Mouse (Mus musculus) kidney, postnatal 0 days (tissue): ENCODE measurements at regions not wholly inside any gene's neighbourhood (a gene's known extent, or its start where the extent isn't known, plus 50 kb on each side); places are given as distances from the start of the nearest gene placed in this dataset.

Source experiments
- ATAC-seq: fragments of 200-750 bp; cut with Nextera tagmentation; replicated peaks from 2 replicates; pipeline ENCODE4 v1.8.0; 2017; ENCODE audit warnings: low read depth, moderate number of reproducible peaks, moderate TSS enrichment, moderate library complexity; ENCODE audit not compliant: low FRiP score
- DNase-seq: peaks from one replicate; pipeline ENCODE4 v3.0.0-alpha.2; 2016; ENCODE audit warnings: low spot score
- H3K27ac ChIP-seq: fragments of 300-500 bp; sonication (generic); 2 replicates; pipeline ENCODE4 v1.5.1; 2014; ENCODE audit warnings: mild to moderate bottlenecking
- H3K27me3 ChIP-seq: fragments of 300-500 bp; sonication (generic); 2 replicates; pipeline ENCODE4 v1.6.1; 2014; ENCODE audit warnings: low read length, mixed read lengths; ENCODE audit not compliant: insufficient read depth
- H3K36me3 ChIP-seq: fragments of 300-500 bp; sonication (generic); 2 replicates; pipeline ENCODE4 v1.6.1; 2014; ENCODE audit warnings: low read length, mixed read lengths; ENCODE audit not compliant: insufficient read depth
- H3K4me1 ChIP-seq: fragments of 300-500 bp; sonication (generic); replicated peaks from 2 replicates; pipeline ENCODE4 v1.6.1; 2014; ENCODE audit warnings: antibody characterized with exemption, low read length, mixed read lengths; ENCODE audit not compliant: insufficient read depth
- H3K4me2 ChIP-seq: fragments of 300-500 bp; sonication (generic); 2 replicates; pipeline ENCODE4 v1.6.1; 2014; ENCODE audit warnings: mild to moderate bottlenecking, low read length, moderate library complexity, mixed read lengths
- H3K4me3 ChIP-seq: fragments of 300-500 bp; sonication (generic); replicated peaks from 2 replicates; pipeline ENCODE4 v1.5.1; 2014; ENCODE audit warnings: low read depth, low read length
- H3K9ac ChIP-seq: fragments of 300-500 bp; sonication (generic); 2 replicates; pipeline ENCODE4 v1.6.1; 2014; ENCODE audit warnings: low read depth, low read length
- H3K9me3 ChIP-seq: fragments of 300-500 bp; sonication (generic); replicated peaks from 2 replicates; pipeline ENCODE4 v1.6.1; 2016; ENCODE audit warnings: low read length, inconsistent platforms, mixed read lengths
- CTCF ChIP-seq: IDR thresholded peaks from 2 replicates; pipeline ENCODE4 v1.5.1; 2016; ENCODE audit warnings: antibody characterized with exemption, low read depth, mild to moderate bottlenecking, moderate library complexity
- WGBS: fragments of 180-500 bp; shearing (Covaris S2); extraction: QIAGEN DNeasy Blood & Tissue Kit; methylation state at CpG from one replicate; pipeline ENCODE4 v1.1.7; 2014; 5-methylcytosine and 5-hydroxymethylcytosine counted together

GRCm38 (mm10) chr7:36134557-36134956, 331.8 kb upstream of the Zfp507 start:
- H3K36me3 ChIP-seq = no peaks in the 10 kb centered on the region
- H3K9me3 ChIP-seq = no peaks in the 10 kb centered on the region
- no peak overlapping the region for H3K4me2 ChIP-seq
- no peak overlapping the region for H3K9ac ChIP-seq
- no peak for ATAC-seq
- no peak overlapping the region for H3K27ac ChIP-seq
- no peak overlapping the region for H3K4me3 ChIP-seq
- 0 out of 2 replicates have a peak, but pooled peaks cover 7% of the 10 kb centered on the region for H3K4me1 ChIP-seq
- 42% methylated on average over 4 of the region's 4 CpGs for WGBS
- no peak for TF ChIP-seq CTCF
- DNase-seq = no peak
- no peaks in the 10 kb centered on the region for H3K27me3 ChIP-seq

DNA sequence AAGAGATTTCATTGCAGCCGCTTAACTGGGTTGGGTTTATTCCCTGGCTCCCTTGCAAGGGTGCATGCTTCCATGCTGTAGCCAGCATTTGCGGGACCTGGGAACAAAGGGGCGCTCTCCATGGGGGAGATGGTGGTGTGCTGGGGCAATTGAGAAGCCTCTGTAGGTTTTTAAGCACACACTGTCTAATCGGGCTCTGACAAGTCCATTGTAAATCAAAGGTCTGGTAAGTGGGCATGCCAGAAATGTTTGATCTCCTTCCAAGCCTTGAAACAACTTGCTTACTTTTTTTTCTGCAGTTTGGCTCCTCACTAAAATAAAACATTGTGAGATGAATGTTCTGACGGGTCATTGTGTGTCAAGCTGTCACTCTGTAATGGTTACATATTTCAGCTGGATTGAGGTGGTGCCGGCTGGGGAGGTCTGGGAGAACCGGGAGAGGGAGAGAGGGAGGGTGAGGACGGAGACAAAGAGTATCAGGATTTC, 330.9 kb upstream of the Zfp507 start:
- Histone ChIP-seq H3K4me1 (0 out of 2 replicates have a peak, but pooled peaks cover 7% of the 10 kb centered on the region), H3K27ac (peak overlapping the region; percentile 6; the same call in 1 of the 2 replicates), H3K4me2 (no peak overlapping the region), H3K36me3 (no peaks in the 10 kb centered on the region), H3K9me3 (no peaks in the 10 kb centered on the region), H3K4me3 (no peak overlapping the region), H3K27me3 (no peaks in the 10 kb centered on the region), H3K9ac (no peak overlapping the region)
- WGBS = 9% methylated on average over 8 of the region's 8 CpGs
- ATAC-seq (peak; percentile 69; the same call in 1 of the 2 replicates), DNase-seq (peak; percentile 85)
- TF ChIP-seq CTCF = no peak

DNA sequence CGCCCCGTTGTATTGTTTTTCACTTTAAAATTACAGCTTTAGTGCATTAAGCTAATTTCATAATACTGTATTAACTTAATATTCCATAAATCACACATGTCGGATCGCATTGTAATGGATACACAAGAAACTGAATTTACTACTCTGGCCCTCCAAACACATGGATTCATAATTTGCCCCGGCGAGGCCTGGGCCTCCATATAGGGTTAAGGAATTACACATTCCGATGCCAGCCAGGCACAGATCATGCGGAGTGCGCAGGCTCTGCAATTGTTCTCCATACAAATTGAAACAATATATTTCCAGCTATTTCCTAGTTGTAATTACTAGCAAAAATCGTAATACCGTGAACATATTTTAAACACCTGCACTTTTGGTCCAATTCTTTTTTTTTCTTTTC, 330.2 kb upstream of the Zfp507 start:
- DNase-seq (no peak), ATAC-seq (no peak)
- no peak for TF ChIP-seq CTCF
- H3K27ac ChIP-seq = no peak overlapping the region
- H3K9me3 ChIP-seq = no peaks in the 10 kb centered on the region
- 0 out of 2 replicates have a peak, but pooled peaks cover 7% of the 10 kb centered on the region for H3K4me1 ChIP-seq
- WGBS = 77% methylated on average over 11 of the region's 11 CpGs
- H3K9ac ChIP-seq = no peak overlapping the region
- no peaks in the 10 kb centered on the region for H3K27me3 ChIP-seq
- H3K36me3 ChIP-seq = no peaks in the 10 kb centered on the region
- no peak overlapping the region for H3K4me3 ChIP-seq
- no peak overlapping the region for H3K4me2 ChIP-seq

DNA sequence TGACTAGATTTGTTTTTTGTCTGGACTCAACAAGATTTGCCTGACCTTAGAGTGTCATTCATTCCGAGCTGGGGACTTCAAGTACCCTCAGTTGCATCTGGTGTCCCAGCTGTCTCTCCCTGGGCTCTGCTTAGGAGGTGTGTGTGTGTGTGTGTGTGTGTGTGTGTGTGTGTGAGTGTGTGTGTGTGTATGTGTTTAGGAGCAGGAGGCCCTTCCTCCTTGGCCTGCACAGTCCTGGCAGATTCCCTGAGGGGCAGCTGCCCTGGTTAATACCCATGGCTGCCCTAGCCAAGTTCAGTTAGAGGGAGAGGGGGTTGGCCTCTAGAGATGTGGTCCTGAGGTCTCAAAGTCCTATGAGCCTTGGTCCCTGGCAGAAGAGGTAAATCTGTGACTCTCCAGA, 329.8 kb upstream of the Zfp507 start:
- ATAC-seq (no peak), DNase-seq (no peak)
- TF ChIP-seq CTCF = no peak
- 0 out of 2 replicates have a peak, but pooled peaks cover 7% of the 10 kb centered on the region for H3K4me1 ChIP-seq
- no peak overlapping the region for H3K9ac ChIP-seq
- no peak overlapping the region for H3K27ac ChIP-seq
- no peaks in the 10 kb centered on the region for H3K9me3 ChIP-seq
- H3K4me3 ChIP-seq = no peak overlapping the region
- no peaks in the 10 kb centered on the region for H3K36me3 ChIP-seq
- 54% methylated on average over 1 of the region's 1 CpGs for WGBS
- no peaks in the 10 kb centered on the region for H3K27me3 ChIP-seq
- no peak overlapping the region for H3K4me2 ChIP-seq

- Histone ChIP-seq H3K4me3 (no peak overlapping the region), H3K36me3 (no peaks in the 10 kb centered on the region), H3K27ac (no peak overlapping the region), H3K27me3 (no peaks in the 10 kb centered on the region), H3K9ac (no peak overlapping the region), H3K4me1 (no peaks in the 10 kb centered on the region), H3K4me2 (no peak overlapping the region), H3K9me3 (no peaks in the 10 kb centered on the region)
- DNase-seq (no peak), ATAC-seq (no peak)
- WGBS = 72% methylated on average over 4 of the region's 4 CpGs
- no peak for TF ChIP-seq CTCF
Observed at GRCm38 (mm10) chr7:36097054-36097453, 294.3 kb upstream of the Zfp507 start.

DNA sequence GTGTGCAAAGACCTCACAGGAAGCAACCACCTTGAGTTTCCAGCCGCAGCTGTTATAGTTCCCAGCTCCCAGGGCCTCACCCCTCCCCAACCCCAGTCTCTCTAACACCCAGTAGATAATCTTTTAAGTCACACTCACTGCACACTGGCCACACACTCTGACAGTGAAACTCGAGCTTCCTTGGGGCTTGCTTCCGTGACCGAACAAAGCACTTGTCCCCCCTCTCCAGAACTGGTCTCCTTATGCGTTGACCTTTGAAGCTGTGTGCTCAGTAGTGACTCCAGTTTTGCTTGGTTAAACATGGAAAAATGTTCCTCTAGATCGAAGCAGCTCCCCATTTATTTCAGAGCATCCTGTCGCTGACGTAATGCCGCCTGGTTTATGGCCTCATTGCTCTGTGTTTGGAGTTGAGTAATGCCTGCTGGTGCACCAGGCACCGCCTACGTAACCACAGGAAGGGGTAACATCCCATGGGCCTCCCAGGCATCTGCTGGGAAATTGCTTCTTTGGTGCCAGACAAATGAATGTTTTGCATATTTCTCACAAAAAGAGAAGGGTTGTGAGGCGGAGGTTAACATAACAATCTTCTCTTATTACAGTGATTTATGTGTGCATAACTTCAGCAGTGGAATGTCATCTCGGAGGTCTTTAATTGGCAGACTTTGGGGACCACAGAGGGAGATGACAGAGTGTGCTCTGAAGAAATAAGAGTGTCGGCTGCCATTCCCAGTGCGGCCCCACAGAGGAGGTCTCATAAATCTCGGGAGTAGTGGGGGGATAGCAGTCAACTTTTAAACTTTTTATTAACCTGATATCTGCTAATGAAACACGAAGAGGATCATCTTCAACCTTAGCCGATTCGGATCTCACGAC, 292.7 kb upstream of the Zfp507 start:
- H3K4me2 ChIP-seq = no peak overlapping the region
- peak overlapping the region; percentile 63 for H3K27ac ChIP-seq
- DNase-seq = peak; percentile 96
- ATAC-seq = peak; percentile 94
- no peaks in the 10 kb centered on the region for H3K9me3 ChIP-seq
- no peak overlapping the region for H3K4me3 ChIP-seq
- H3K36me3 ChIP-seq = no peaks in the 10 kb centered on the region
- H3K4me1 ChIP-seq = 0 out of 2 replicates have a peak, but pooled peaks cover 2% of the 10 kb centered on the region
- TF ChIP-seq CTCF = no peak
- no peaks in the 10 kb centered on the region for H3K27me3 ChIP-seq
- no peak overlapping the region for H3K9ac ChIP-seq
- WGBS = 12% methylated on average over 20 of the region's 20 CpGs
